Mouse (Mus musculus): ENCODE measurements around the gene Zgrf1.
A peak's percentile ranks its signal among the peaks of the same experiment; 100 is the strongest.

The Zgrf1 gene

DNA sequence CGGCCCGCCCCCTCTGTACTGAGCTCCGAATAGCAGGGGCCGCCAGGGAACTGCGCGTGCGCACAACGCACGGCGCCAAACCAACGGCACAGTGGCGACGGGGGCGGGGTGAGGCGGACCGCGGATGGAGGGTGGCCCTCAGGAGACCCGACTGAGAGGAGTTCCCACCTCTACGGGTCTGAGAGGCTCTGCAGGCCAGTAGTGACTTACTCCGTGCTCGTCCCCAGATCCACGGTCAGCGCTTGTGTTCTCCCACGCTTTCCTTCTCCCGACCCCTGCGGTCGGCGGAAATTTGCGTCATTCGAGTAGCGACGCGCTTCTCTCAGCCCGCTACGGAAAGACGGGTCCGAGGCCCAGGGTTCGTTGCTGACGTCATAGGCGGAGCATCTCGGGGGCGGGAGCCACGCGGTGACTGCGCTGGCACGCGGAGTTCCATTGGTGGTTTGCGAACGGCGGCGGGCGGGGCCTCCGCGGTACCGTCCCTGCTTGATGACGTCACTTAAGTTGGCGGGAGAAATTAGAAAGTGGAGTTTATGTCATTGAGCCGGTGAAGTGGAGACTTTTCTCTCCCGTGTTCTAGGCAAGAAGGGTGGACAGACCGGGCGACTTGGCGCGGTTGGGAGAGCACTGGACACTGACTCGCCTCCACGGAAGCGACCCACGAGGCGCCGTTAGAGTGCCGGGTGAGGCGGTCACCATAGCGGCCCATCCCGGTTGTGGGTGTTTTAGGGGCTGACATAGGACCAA lies at the start of gene Zgrf1, which contains the start of gene Larp7:
Gene Zgrf1 (plus strand): TSS at position 517 of the 747 bp plus-strand sequence.
Gene Larp7 (minus strand): TSS at position 377 of the 747 bp plus-strand sequence.
- peak; percentile 99 for DNase-seq (ENCODE audit: low spot score)

DNA sequence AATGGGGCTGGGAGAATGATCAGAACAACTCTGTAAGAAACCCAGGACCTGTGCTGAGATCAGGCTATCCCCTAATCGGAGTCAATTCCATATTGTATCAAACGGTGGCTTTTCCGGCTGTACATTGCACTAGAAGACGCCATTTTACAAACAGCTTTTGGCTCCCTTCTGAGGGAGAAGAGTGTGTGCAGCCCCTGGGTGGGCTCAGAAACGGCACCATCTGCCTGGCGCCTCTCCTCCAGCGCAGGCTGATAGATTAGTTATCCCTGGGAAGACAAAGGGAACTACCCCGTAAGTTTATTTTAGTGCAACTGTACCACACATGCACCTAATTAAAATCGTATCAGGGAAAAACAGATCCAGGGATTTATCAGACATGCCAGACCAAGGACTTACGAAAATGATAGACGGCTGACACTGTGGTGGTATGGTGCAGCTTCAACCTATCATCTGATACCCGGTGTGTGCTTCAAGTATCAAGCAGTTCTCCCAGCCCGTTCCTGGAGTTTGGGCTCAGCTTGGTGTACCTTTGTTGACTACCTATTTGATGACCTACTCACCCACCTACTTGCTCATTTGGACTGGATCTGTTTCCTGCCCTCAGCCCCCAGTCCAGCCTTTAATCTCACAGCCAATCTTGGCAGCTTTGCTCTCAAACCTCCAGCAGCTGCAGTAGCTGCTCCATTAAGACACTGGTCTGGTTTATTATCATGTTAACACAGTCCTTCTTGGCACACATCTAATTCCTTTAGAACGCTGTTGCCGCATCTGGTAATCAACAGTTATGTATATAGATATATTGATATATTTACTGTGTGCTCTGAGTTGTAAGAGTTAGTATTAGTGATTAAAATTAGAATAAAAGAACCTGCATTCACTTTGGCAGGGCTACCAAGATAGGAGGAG lies 45.2 kb upstream of the Zgrf1 start:
- DNase-seq (ENCODE audit: low spot score) = no peak

GRCm38 (mm10) chr3:127511786-127512746 lies 41.2 kb upstream of the Zgrf1 start:
- DNase-seq (ENCODE audit: low spot score) = peak; percentile 56

DNA sequence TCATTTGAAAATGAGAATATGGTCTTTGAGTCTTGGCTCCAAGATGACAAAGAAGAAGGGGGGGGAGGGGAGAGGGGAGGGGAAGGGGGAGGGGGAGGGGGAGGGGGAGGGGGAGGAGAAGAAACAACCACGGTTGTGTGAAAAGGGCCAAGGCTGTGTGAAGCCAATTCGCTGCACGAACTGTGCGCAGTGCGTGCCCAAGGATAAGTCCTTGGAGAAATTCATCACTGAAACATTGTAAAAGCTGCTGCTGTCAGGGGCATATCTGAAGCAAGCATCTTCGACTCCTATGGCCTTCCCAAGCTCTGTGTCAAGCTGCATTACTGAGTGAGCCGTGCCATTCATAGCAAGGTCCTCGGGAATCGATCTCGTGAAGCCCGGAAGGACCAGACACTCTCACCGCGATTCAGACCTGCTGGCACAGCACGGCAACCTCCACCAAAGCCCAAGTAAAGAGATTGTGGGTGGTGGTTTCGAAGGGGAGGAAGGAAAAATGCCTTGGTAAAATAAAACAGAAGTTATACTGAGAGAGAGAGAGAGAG lies 40.4 kb upstream of the Zgrf1 start:
- DNase-seq (ENCODE audit: low spot score) = no peak

- DNase-seq (ENCODE audit: low spot score) = no peak
These were observed 39.6 kb upstream of the Zgrf1 start for GRCm38 (mm10) chr3:127513699-127514098.

GRCm38 (mm10) chr3:127515251-127515650 lies 38.0 kb upstream of the Zgrf1 start:
- DNase-seq (ENCODE audit: low spot score) = peak; percentile 68

GRCm38 (mm10) chr3:127520300-127520699 lies 33.0 kb upstream of the Zgrf1 start:
- peak; percentile 17 for DNase-seq (ENCODE audit: low spot score)

GRCm38 (mm10) chr3:127521156-127521555 lies 32.1 kb upstream of the Zgrf1 start:
- no peak for DNase-seq (ENCODE audit: low spot score)

DNA sequence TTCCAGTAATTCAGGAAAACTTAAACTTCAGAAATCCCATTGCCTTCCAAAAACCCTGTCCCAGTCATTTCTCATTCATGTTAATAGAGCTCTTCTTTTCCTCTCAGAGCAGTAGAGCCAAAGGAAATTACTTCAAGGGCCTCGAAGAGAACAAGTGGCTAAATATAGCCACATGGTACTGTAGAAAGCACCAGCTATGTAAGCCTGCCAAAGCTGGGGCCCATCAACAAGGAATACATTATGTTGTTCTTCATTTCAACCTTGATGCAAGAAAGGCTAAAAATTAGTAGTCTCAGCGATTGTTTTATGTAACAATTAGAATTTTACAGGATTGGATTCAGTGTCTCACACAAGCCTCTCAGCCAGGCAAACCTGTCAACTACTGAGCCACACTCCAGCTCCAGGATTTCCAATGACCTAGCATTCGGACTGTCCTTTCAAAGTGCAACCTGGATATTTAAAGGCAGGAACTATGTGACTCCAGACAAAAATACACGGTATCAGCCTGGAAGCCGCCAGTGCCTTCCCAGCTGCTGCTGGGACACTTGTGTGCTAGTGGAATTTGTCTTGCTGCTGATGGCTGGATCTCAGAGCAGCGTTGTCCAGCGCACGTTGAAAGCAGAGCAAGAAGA lies 28.0 kb upstream of the Zgrf1 start:
- DNase-seq (ENCODE audit: low spot score) = peak; percentile 51

- DNase-seq (ENCODE audit: low spot score) = peak; percentile 94
These were observed 25.7 kb upstream of the Zgrf1 start for GRCm38 (mm10) chr3:127527465-127528034.

DNA sequence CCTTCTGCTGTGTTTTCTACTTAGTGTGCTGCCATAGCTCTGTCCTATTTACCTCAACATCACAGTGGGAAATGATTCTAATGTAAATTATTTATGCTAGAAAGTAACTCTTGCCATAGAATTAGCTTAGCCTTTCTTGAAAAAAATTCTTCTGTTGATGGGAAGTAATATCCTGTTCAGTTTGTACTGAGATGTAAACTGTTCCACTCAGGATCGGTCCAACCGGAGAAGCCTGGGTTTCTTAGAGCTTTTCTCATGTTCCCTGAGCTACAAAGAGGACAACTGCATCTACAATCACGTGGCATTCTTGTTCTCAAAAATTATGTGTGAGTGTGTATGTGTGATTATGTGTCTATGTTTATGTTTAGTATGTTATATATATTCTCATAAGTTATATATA lies 24.1 kb upstream of the Zgrf1 start:
- DNase-seq (ENCODE audit: low spot score) = no peak

GRCm38 (mm10) chr3:127529824-127530223 lies 23.5 kb upstream of the Zgrf1 start:
- DNase-seq (ENCODE audit: low spot score) = no peak

DNA sequence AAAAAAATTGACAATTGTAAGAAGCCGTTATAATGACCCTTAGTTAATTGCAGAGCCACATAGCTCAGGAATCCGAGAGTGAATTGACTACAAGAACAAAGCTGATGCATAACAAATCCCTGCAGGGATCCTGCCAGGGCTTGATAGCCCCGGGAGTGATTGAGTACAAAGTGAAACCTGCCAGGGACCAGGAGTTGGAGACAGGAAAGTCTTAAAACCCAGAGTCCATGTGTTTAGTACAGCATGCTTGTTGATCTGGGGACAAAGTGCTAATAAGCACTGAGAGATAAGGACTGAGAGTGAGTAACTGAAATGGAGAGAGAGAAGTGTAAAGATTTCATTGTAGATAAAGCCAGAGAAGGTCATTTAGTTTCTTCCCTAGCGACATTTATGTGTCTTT lies 23.0 kb upstream of the Zgrf1 start:
- DNase-seq (ENCODE audit: low spot score) = no peak

DNA sequence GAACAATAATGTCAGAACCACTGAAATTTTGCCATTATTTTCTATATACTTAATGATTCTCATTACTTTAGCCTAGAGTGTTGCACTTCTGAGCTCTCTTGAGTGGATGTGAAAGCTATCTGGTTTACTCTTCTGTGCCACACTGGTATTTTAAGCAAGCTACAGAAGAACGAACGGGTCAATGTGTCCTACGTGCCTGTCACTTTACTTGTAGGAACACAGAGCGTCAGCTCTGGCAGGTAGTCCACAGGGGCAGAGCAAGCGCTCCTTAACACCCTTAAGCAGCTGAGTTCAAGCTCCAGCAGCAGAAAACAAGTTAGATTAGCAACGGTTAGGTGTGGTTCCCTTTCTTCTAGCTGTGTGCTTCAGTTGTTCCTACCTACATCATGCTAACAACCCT lies 14.1 kb upstream of the Zgrf1 start:
- DNase-seq (ENCODE audit: low spot score) = no peak

DNA sequence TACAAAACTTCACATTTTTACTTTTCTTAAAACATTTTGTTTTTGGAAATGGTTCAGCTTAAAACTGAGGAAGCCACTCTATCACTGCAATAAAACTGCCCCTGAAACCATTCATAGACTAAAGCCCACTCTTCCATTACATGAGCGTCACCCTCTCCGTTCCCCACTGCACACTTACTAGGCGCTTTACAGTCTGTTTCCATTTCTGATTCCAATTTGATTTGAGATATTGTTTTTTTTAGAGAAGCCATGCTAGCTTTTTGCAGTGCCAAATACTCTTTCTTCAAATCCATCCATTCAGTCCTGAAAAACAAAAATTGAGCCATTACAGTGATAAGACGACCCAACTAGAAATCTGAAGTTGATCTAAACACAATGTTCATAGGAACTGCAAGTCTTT lies 9.3 kb upstream of the Zgrf1 start:
- DNase-seq (ENCODE audit: low spot score) = no peak

DNA sequence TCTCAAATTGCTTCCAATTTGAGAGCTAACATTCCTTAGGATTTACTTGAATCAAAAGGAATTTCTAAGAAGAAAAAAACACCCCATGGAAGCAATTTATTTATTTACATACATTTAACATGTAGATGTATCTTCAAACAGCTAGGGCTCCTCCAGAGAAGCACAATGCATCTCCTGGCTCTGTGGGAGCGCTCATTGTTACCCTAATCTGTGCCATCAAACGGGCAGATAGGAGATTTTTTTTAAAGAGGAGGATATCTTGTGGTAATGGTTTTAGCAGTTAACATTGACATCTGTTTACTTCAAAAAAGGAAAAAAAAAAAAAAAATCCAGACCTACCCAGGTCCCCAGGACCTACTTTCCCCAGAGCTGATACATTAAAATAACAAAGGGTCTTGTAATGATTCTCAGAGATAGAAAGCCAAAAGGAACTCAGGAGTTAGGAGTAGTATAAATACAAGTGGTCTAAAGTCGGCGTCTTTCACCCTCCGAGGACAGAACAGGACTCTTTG lies 8.6 kb upstream of the Zgrf1 start:
- DNase-seq (ENCODE audit: low spot score) = no peak

DNA sequence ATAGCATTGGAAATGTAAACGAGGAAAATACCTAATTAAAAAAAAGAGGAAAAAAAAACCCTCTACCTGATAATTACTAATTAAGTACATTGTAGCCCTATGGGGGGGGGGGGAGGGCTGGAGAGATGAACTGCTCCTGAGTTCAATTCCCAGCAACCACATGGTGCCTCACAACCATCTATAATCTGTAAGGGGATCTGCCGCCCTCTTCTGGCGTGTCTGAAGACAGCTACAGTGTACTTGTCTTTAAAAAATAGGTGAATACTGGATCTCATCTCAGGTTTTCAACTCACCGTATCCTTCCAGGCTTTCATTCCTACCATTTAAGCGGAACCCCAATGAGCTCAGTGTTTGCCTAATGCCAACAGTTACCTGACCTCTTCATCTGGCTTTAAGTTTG lies 5.4 kb upstream of the Zgrf1 start:
- peak; percentile 46 for DNase-seq (ENCODE audit: low spot score)

GRCm38 (mm10) chr3:127552434-127552972 lies 786 bp upstream of the Zgrf1 start:
- DNase-seq (ENCODE audit: low spot score) = no peak

GRCm38 (mm10) chr3:127553720-127554043 lies 393 bp downstream of the Zgrf1 start:
- DNase-seq (ENCODE audit: low spot score) = peak; percentile 28

DNA sequence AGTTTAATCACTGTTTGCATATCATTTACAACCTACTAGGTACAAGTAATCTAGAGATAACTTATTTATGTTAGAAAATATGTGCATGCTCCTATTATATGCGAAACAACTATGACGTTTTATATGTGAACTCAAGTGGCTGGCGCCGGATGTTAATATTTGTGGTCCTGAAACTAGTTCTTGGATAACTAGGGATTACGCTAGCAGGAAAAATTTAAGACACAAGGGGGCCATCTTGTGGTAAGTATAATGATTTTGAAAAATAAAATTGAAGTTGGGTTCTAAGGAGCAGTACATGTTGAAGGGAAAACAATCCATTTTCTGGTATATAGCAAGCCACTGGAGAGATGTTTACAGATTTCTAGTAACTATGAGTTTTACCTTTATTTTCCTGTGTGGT lies 1.4 kb downstream of the Zgrf1 start:
- DNase-seq (ENCODE audit: low spot score) = peak; percentile 49

Data from adipocyte (in vitro differentiated cells).